Mouse (Mus musculus) intestine, postnatal 0 days (tissue): ENCODE results near the gene Gm13212. TPM values are rescaled to one million over a fixed set of nuclear protein-coding genes. Genes with fewer than 3 reads are reported as not detected.
"Not testable (repeated sequence)": the region's sequence is repeated elsewhere in the genome, so short reads cannot be mapped to it uniquely, and the experiment has no call there.

Experiments used
- ATAC-seq: fragments of 200-750 bp; cut with Nextera tagmentation; 2 replicates; pipeline ENCODE4 v1.8.0; 2017; ENCODE audit warnings: mild to moderate bottlenecking, moderate TSS enrichment, moderate library complexity
- H3K27ac ChIP-seq: fragments of 300-500 bp; sonication (generic); 2 replicates; pipeline ENCODE4 v1.5.1; 2014; ENCODE audit warnings: mild to moderate bottlenecking, low read depth, low read length, moderate library complexity
- H3K27me3 ChIP-seq: fragments of 300-500 bp; sonication (generic); replicated peaks from 2 replicates; pipeline ENCODE4 v1.6.1; 2014; ENCODE audit warnings: low read length, mixed read lengths; ENCODE audit not compliant: control insufficient read depth, insufficient read depth
- H3K36me3 ChIP-seq: fragments of 300-500 bp; sonication (generic); 2 replicates; pipeline ENCODE4 v1.6.1; 2014; ENCODE audit warnings: mild to moderate bottlenecking, moderate library complexity; ENCODE audit not compliant: control insufficient read depth, insufficient read depth
- H3K4me1 ChIP-seq: fragments of 300-500 bp; sonication (generic); replicated peaks from 2 replicates; pipeline ENCODE4 v1.6.1; 2014; ENCODE audit warnings: antibody characterized with exemption, low read length, mixed read lengths; ENCODE audit not compliant: control insufficient read depth, insufficient read depth
- H3K4me2 ChIP-seq: fragments of 300-500 bp; sonication (generic); replicated peaks from 2 replicates; pipeline ENCODE4 v1.6.1; 2014; ENCODE audit warnings: low read depth, mild to moderate bottlenecking, moderate library complexity
- H3K4me3 ChIP-seq: fragments of 300-500 bp; sonication (generic); 2 replicates; pipeline ENCODE4 v1.5.1; 2014; ENCODE audit warnings: low read depth, low read length
- H3K9ac ChIP-seq: fragments of 300-500 bp; sonication (generic); 2 replicates; pipeline ENCODE4 v1.6.1; 2014; ENCODE audit warnings: mild to moderate bottlenecking, low read depth, low read length
- H3K9me3 ChIP-seq: fragments of 300-500 bp; sonication (generic); 2 replicates; pipeline ENCODE4 v1.6.1; 2016; ENCODE audit warnings: mixed run types; ENCODE audit not compliant: control insufficient read depth
- CTCF ChIP-seq: sonication (generic); IDR thresholded peaks from 2 replicates; pipeline ENCODE4 v1.5.1; 2016; ENCODE audit warnings: low read depth, mild to moderate bottlenecking, control low read depth, antibody characterized with exemption, moderate library complexity
- WGBS: fragments of 180-500 bp; shearing (Covaris S2); extraction: QIAGEN DNeasy Blood & Tissue Kit; methylation state at CpG from one replicate; pipeline ENCODE4 v1.1.7; 2014; 5-methylcytosine and 5-hydroxymethylcytosine counted together
- polyA plus RNA-seq: library from polyadenylated mRNA; unstranded; fragments of >200 nt; fragmentation: Nextera tagmentation; extraction: Ambion mirVana; gene quantifications from 2 replicates; pipeline ENCODE4 v1.2.1, GENCODE M21; 2015

Gene Gm13212
- polyA plus RNA-seq, 1 experiment from 2014 or later, result 3.2 TPM

GRCm38 (mm10) chr4:145564111-145564821, 20.7 kb upstream of the Gm13212 start:
- no peaks in the 10 kb centered on the region for H3K9me3 ChIP-seq
- no peaks in the 10 kb centered on the region for H3K36me3 ChIP-seq
- TF ChIP-seq CTCF, result no peak
- ATAC-seq, result no peak
- H3K4me3 ChIP-seq, result no peak overlapping the region
- H3K4me1 ChIP-seq, result no peaks in the 10 kb centered on the region
- H3K4me2 ChIP-seq, result no peak overlapping the region
- 67% methylated on average over 3 of the region's 3 CpGs for WGBS
- no peaks in the 10 kb centered on the region for H3K27me3 ChIP-seq
- no peak overlapping the region for H3K27ac ChIP-seq
- H3K9ac ChIP-seq, result no peak overlapping the region

GRCm38 (mm10) chr4:145570461-145570860, 14.5 kb upstream of the Gm13212 start:
- 95% methylated on average over 6 of the region's 10 CpGs for WGBS
- not testable (repeated sequence) for H3K9me3 ChIP-seq, H3K36me3 ChIP-seq, H3K9ac ChIP-seq, H3K4me2 ChIP-seq, H3K4me1 ChIP-seq, H3K4me3 ChIP-seq, H3K27me3 ChIP-seq, ATAC-seq, H3K27ac ChIP-seq

- H3K4me2 ChIP-seq, H3K27me3 ChIP-seq, ATAC-seq, H3K9me3 ChIP-seq, H3K4me3 ChIP-seq, H3K9ac ChIP-seq, H3K36me3 ChIP-seq, H3K4me1 ChIP-seq, H3K27ac ChIP-seq: not testable (repeated sequence)
- WGBS, result 91% methylated on average over 8 of the region's 8 CpGs
These were observed 8.3 kb upstream of the Gm13212 start for GRCm38 (mm10) chr4:145576623-145577022.

- H3K4me2 ChIP-seq, H3K36me3 ChIP-seq, H3K4me3 ChIP-seq, H3K9me3 ChIP-seq, ATAC-seq, H3K9ac ChIP-seq, H3K27me3 ChIP-seq, H3K4me1 ChIP-seq, H3K27ac ChIP-seq: not testable (repeated sequence)
- 83% methylated on average over 1 of the region's 1 CpGs for WGBS
These were observed 4.6 kb upstream of the Gm13212 start for GRCm38 (mm10) chr4:145580333-145580732.

- not testable (repeated sequence) for ATAC-seq, H3K36me3 ChIP-seq, H3K27ac ChIP-seq, H3K4me1 ChIP-seq, H3K9ac ChIP-seq, H3K4me3 ChIP-seq, H3K27me3 ChIP-seq, H3K9me3 ChIP-seq
- peak overlapping the region; percentile 58 for H3K4me2 ChIP-seq
- 87% methylated on average over 2 of the region's 2 CpGs for WGBS
These were observed 1.1 kb downstream of the Gm13212 start for GRCm38 (mm10) chr4:145586046-145586445.

GRCm38 (mm10) chr4:145594183-145594582, 9.2 kb downstream of the Gm13212 start:
- not testable (repeated sequence) for H3K4me1 ChIP-seq, H3K9me3 ChIP-seq, H3K27me3 ChIP-seq, H3K9ac ChIP-seq, H3K36me3 ChIP-seq, ATAC-seq, H3K4me3 ChIP-seq, H3K27ac ChIP-seq, H3K4me2 ChIP-seq
- 92% methylated on average over 1 of the region's 1 CpGs for WGBS

GRCm38 (mm10) chr4:145594798-145595197, 9.8 kb downstream of the Gm13212 start:
- H3K4me3 ChIP-seq, H3K36me3 ChIP-seq, H3K4me2 ChIP-seq, H3K27me3 ChIP-seq, H3K4me1 ChIP-seq, H3K9ac ChIP-seq, H3K9me3 ChIP-seq, H3K27ac ChIP-seq, ATAC-seq: not testable (repeated sequence)
- 82% methylated on average over 3 of the region's 4 CpGs for WGBS

- not testable (repeated sequence) for H3K27me3 ChIP-seq, H3K27ac ChIP-seq, ATAC-seq, H3K36me3 ChIP-seq, H3K9me3 ChIP-seq, H3K4me1 ChIP-seq, H3K9ac ChIP-seq, H3K4me3 ChIP-seq
- H3K4me2 ChIP-seq, result peak overlapping the region; percentile 13; the same call in 1 of the 2 replicates
- WGBS, result 29% methylated on average over 79 of the region's 83 CpGs
These were observed 55.6 kb downstream of the Gm13212 start for GRCm38 (mm10) chr4:145640416-145641185.

GRCm38 (mm10) chr4:145670385-145670784, 85.4 kb downstream of the Gm13212 start, which contains the start of gene Zfp980:
Gene Zfp980 (plus strand): TSS chr4:145670685.
- H3K27ac ChIP-seq, H3K4me2 ChIP-seq, H3K9ac ChIP-seq, H3K27me3 ChIP-seq, H3K4me3 ChIP-seq, H3K9me3 ChIP-seq, H3K36me3 ChIP-seq, H3K4me1 ChIP-seq, ATAC-seq: not testable (repeated sequence)
- 75% methylated on average over 3 of the region's 3 CpGs for WGBS
